In genomic region chr13:64092141-64092540, GRCm38 (mm10) we compare ENCODE assay signal across 23 mouse cellular contexts. TPM values are rescaled to one million over a fixed set of nuclear protein-coding genes. Genes with fewer than 3 reads are reported as not detected.
A peak's percentile ranks its signal among the peaks of the same experiment; 100 is the strongest.
DNase-seq lines count a peak whose midpoint lies in the region; ATAC-seq and TF ChIP-seq lines count a peak whose summit lies in the region.
"Had no signal": no experiment of that assay in that cellular context is flagged by ENCODE, and none has a peak within 500 bp of the region (broad histone marks: within the 10 kb centered on the region; RNA-seq: fewer than 3 reads in every experiment).

No protein-coding gene starts in this region.

- H3K4me2 ChIP-seq in kidney, embryonic 15.5 days: no peak overlapping the region
- H3K4me2 ChIP-seq in kidney, postnatal 0 days (ENCODE audit: low read length): no peak overlapping the region
- H3K4me2 ChIP-seq: embryonic facial prominence, embryonic 13.5 days; embryonic facial prominence, embryonic 15.5 days; forebrain, embryonic 12.5 days had no signal

- no peaks in the 10 kb centered on the region for H3K9me3 ChIP-seq in kidney, embryonic 15.5 days (replicated peaks)
- H3K9me3 ChIP-seq in kidney, postnatal 0 days (replicated peaks; ENCODE audit: low read length): no peaks in the 10 kb centered on the region
- H3K9me3 ChIP-seq: embryonic facial prominence, embryonic 13.5 days; embryonic facial prominence, embryonic 15.5 days; forebrain, embryonic 10.5 days; forebrain, embryonic 12.5 days had no signal

- H3K4me1 ChIP-seq in kidney, embryonic 15.5 days: peaks cover 15% of the 10 kb centered on the region
- no peaks in the 10 kb centered on the region for H3K4me1 ChIP-seq in kidney, postnatal 0 days (replicated peaks; ENCODE audit: insufficient read depth, low read length)
- H3K4me1 ChIP-seq: forebrain, embryonic 12.5 days had no signal

- H3K9ac ChIP-seq in kidney, embryonic 15.5 days: no peak overlapping the region
- no peak overlapping the region for H3K9ac ChIP-seq in kidney, postnatal 0 days (ENCODE audit: low read depth, low read length)
- H3K9ac ChIP-seq: embryonic facial prominence, embryonic 13.5 days; embryonic facial prominence, embryonic 15.5 days; forebrain, embryonic 12.5 days had no signal

- H3K27ac ChIP-seq in kidney, embryonic 15.5 days: no peak overlapping the region
- H3K27ac ChIP-seq in kidney, postnatal 0 days: no peak overlapping the region
- H3K27ac ChIP-seq: embryonic facial prominence, embryonic 13.5 days; embryonic facial prominence, embryonic 15.5 days; forebrain, embryonic 10.5 days; forebrain, embryonic 12.5 days had no signal

- 33% methylated on average over 3 of the region's 3 CpGs for WGBS in kidney, embryonic 15.5 days
- WGBS in kidney, postnatal 0 days: 35% methylated on average over 3 of the region's 3 CpGs

- H3K4me3 ChIP-seq in kidney, embryonic 15.5 days (replicated peaks): no peak overlapping the region
- H3K4me3 ChIP-seq in kidney, postnatal 0 days (replicated peaks; ENCODE audit: low read depth, low read length): no peak overlapping the region
- H3K4me3 ChIP-seq: embryonic facial prominence, embryonic 13.5 days; embryonic facial prominence, embryonic 15.5 days; erythroblast, embryonic 14.5 days; forebrain, embryonic 10.5 days; forebrain, embryonic 12.5 days had no signal

- no peaks in the 10 kb centered on the region for H3K27me3 ChIP-seq in kidney, embryonic 15.5 days
- no peaks in the 10 kb centered on the region for H3K27me3 ChIP-seq in kidney, postnatal 0 days (ENCODE audit: insufficient read depth, low read length)
- H3K27me3 ChIP-seq: embryonic facial prominence, embryonic 13.5 days; embryonic facial prominence, embryonic 15.5 days; forebrain, embryonic 12.5 days had no signal

- peak; percentile 58; the same call in 1 of the 2 replicates for ATAC-seq in kidney, embryonic 15.5 days (replicated peaks; ENCODE audit: low FRiP score)
- no peak for ATAC-seq in kidney, postnatal 0 days (replicated peaks; ENCODE audit: low FRiP score, low read depth)
- ATAC-seq: forebrain, embryonic 14.5 days; forebrain, embryonic 16.5 days had no signal

- no peak for TF ChIP-seq CTCF in kidney, postnatal 0 days (IDR thresholded peaks at IDR 0.05; ENCODE audit: low read depth)

- no peaks in the 10 kb centered on the region for H3K36me3 ChIP-seq in kidney, embryonic 15.5 days
- 0 out of 2 replicates have a peak, but pooled peaks cover 3% of the 10 kb centered on the region for H3K36me3 ChIP-seq in kidney, postnatal 0 days (ENCODE audit: insufficient read depth, low read length)
- H3K36me3 ChIP-seq: embryonic facial prominence, embryonic 13.5 days; forebrain, embryonic 10.5 days; forebrain, embryonic 12.5 days had no signal

- no peak for DNase-seq in kidney, postnatal 14 days
- peak; percentile 34 for DNase-seq in kidney, postnatal 0 days (ENCODE audit: low spot score)
- no peak for DNase-seq in kidney, adult 18-20 months
- DNase-seq: adrenal gland, adult 2 months; adrenal gland, postnatal 10 days; adrenal gland, postnatal 25 days; cerebellum, adult 11 months; cerebellum, adult 18-20 months; cerebellum, adult 8-10 months; cerebellum, adult 9-11 months; cerebellum, postnatal 14 days; cerebellum, postnatal 36 days; embryo, embryonic 11 days had no signal

RNA-seq across cellular contexts. Expression of gene Hsd17b3, which starts 3.1 kb away (rescaled TPM):
- not detected in 2 replicates for polyA plus RNA-seq in kidney, embryonic 15.5 days (2015; fragmentation: Nextera tagmentation; extraction: Ambion mirVana)
- polyA plus RNA-seq in kidney, postnatal 0 days (2015; fragmentation: Nextera tagmentation; extraction: Ambion mirVana): not detected in 2 replicates
- polyA plus RNA-seq: adrenal gland, adult 2 months; C2C12; embryonic facial prominence, embryonic 11.5 days; embryonic facial prominence, embryonic 13.5 days; embryonic facial prominence, embryonic 15.5 days; erythroblast, embryonic 14.5 days; forebrain, embryonic 12.5 days; forebrain, embryonic 14.5 days; forebrain, embryonic 16.5 days had no signal

RNA-seq across cellular contexts. Expression of gene Slc35d2, which starts 37.0 kb away (rescaled TPM):
- polyA plus RNA-seq in kidney, embryonic 15.5 days (2015; fragmentation: Nextera tagmentation; extraction: Ambion mirVana): 3.9 and 4.7 TPM in 2 replicates
- polyA plus RNA-seq in kidney, postnatal 0 days (2015; fragmentation: Nextera tagmentation; extraction: Ambion mirVana): 8.5 and 9.8 TPM in 2 replicates
